Mouse (Mus musculus): ENCODE results near the gene Postn.

The Postn gene

DNA sequence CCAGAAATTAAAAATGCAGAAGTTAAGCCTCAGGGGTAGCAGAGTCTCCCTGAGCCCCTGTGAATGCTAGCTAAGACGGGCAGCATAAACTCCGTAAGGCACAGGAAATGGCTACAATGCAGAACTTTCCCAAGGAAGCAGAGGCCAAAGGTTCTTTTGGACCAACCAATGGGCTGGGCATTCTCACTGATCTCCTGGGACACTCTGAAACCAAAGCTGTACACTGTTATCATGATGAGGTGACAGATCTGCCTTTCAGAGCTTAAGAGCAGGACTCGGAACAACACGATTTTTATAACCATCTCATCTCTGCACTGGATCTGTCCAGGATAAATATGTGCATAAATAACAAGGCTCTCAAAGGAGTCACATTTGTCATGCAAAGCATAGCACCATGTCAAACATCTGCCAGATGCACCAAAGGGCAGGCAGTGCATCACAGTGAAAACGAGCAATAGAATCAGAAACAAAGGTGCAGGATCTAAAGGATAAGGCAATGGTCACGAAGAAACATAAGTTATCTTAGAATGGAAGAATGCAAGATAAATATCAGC is 57.0 kb downstream of the Postn start:
- DNase-seq (ENCODE audit: inconsistent age in 2 of 2, low spot score in 1 of 2): no peak

DNA sequence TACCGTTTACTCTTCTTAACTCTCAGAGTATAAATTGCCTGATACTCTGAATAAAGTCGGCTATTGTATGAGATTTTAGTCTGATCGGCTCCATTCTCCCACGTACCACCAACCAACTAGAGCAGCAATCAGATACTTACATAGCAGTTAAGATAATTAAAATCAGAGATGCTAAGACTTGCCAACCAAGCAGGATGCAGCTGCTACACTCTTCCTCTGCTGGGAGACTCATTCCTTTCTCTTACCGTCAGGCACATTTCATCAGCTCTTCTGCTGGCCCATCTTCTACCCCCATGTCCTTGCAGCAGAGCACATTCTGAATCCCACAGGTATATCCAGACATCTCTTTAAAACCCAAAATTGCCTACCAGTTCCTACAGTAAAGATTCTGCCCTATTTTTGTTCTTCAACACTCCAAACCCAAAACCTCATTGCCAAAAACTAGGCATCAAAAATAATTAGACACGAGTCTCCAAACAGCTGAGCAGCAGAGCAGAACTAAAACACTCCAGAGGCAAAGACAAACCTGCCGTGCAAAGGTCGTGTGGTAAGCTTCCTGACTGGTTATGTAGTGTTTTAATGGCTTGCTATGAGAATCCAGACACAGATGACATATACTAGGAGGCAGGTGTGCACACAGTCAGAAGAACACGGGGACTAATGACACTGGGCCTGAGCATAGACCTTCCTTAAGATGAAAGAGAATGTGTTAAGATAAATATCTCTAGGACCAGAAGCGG is 59.5 kb downstream of the Postn start:
- DNase-seq (ENCODE audit: inconsistent age in 2 of 2, low spot score in 1 of 2): no peak

DNA sequence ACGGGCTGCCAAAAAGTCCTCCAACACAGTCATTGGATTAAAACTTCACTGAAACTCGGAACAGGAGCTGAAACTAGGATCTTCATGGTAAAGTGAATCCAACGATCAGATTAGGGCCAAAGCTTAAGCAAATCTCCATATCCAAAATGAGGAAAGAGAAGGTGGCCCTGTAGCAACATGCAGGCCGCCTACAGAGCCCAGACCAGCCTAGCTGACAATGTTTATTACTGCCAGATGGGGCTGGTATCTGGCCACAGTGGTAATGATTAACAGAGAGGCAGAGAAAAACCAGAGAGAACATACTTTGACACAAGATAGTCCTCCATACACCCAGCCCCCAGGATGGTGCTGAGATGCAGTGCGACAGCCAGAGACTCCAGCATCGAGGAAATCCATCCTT is 60.1 kb downstream of the Postn start:
- no peak for DNase-seq (ENCODE audit: inconsistent age in 2 of 2, low spot score in 1 of 2)

DNA sequence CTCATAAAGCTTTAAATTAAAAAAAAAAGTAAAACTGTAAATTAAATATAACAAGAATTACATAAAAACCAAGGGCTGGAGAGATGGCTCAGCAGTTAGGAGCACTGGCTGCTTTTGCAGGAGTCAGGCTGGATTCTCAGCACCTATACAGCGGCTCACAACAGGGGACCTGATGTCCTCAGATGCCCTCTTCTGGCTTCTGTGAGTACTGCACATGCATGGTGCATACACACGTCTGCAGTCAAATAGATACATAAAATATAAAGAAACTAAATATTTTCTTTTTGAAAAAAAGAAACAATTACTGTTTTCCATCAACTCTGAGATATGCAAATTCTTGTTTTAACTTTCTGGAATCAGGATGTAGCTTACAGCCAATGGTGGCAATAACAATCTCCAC is 60.8 kb downstream of the Postn start:
- no peak for DNase-seq (ENCODE audit: inconsistent age in 2 of 2, low spot score in 1 of 2)

DNA sequence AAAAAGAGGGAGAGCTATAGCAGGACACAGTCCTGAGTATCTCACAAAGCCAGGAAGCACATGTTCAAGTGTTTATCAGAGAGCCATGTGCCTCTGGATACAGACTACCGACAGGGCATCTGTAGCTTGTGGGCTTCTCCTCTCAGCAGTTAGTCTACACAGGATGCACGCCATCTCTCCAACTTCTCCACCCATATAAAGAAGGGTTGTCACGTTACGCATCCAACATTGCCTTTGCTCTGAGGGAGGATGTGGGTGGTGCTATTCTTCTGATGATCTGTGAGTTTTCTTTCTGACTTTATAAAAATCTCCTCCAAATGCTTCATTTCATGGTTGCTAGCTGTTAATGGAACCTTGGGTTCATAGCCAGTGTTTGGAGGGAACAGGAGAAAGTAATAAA is 63.2 kb downstream of the Postn start:
- DNase-seq (ENCODE audit: inconsistent age in 2 of 2, low spot score in 1 of 2): no peak

DNA sequence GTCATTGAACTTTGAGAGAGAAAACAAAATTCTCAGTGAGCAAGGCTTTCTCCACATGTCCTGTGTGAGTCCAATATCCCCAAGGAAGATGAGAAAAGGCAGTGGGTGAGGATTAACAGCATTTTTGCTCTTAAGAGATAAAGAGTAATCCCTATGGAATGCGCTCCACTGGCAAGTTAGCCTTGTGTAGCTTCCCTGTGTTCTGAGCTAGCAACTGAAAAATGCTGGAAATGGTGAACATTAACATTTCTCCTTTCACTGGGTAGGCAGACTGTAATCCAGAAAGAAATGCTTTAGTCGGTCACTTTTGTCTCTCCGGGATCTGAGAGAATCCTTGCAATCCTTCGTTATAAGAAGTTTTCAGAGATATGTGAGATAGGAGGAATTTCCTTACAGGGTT is 70.8 kb downstream of the Postn start:
- no peak for DNase-seq (ENCODE audit: inconsistent age in 2 of 2, low spot score in 1 of 2)

DNA sequence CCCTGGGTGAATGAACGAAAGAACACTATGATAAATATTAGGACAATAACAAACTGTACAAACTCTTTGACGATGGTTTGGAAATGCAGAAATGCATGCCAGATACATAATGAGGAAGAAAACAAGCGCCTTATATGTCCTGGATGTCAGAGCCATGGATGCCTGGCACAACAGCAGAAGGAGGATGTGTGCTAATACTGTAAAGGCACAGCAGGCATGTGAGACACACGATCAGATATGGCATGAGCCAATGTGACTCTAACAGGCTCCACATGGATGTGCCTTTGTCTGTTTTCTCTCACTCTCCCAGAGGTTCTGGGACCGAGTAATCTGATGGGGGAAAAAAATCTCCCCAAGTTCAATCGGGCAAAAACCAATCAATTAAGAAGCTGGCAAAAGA is 71.3 kb downstream of the Postn start:
- DNase-seq (ENCODE audit: inconsistent age in 2 of 2, low spot score in 1 of 2): no peak

DNA sequence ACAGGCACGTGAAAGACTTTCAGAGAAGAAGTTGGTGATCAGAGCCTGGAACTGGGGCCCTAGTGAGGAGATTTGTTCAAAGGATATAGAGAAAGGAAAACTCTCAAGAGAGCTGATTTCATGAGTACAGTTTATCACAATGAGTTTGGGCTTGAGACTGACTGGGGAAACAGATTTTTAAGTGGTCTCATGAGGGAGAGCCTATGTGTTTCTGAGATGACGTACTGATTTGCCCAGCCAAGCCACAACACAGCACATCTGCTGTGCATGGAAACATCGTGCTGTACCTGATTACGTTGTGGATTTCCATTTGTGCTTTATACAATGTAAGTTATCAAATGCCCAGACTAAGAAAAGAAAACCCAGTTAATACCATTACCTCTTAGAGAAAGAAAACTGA is 71.7 kb downstream of the Postn start:
- no peak for DNase-seq (ENCODE audit: inconsistent age in 2 of 2, low spot score in 1 of 2)

DNA sequence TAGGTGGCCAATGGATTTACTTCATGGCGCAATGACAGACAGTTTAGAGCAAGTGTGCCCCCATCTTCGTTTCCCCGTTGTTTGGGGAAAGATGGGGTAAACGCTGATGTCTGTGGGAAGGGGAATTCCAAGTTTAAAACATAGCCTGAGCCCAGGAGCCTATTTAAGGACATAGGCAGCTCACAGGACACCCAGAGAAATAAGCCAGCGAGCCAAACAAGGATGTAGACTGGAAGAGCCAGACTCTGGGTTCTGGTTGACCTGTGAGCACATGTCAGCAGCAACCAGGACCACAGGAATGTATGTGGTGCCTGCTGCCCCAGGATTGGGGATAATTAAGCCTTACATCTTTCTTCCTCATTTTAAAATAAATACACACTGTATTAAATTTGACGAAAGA is 73.7 kb downstream of the Postn start:
- DNase-seq (ENCODE audit: inconsistent age in 2 of 2, low spot score in 1 of 2): no peak

DNA sequence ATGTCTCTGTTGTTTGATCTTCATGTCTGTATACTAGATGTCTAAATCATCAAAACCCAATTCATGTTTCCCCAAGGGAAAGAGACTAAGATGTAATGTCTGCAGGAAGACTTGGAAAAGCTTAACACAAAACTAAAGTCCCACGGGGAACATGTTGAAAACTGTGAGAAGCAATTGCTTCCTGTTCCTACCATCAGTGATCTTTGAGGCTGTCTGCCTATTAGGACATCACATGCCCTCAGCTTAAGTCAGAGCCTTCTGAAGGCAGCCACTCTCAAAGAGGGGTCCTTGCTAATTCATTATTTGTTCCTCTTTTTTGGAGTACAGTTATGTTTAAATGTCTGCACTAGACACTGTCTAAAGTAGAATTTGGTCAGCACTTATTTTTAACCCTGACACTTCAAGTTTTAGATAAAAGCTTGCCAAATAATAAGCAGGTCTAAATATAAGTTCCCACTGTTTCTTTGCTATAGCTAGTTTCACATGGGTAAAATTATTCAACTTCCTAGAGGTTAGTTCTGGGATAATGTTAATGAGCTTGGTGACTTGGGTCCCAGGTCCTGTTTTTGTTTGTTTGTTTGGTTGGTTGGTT is 75.6 kb downstream of the Postn start:
- no peak for DNase-seq (ENCODE audit: inconsistent age in 2 of 2, low spot score in 1 of 2)
